Mouse (Mus musculus): Measurements from ENCODE around the gene Foxp3. TPM values are rescaled to one million over a fixed set of nuclear protein-coding genes. Genes with fewer than 3 reads are reported as not detected.

The Foxp3 gene
- polyA plus RNA-seq, 1 experiment from 2014 or later: 0.58 TPM

GRCm38 (mm10) chrX:7638401-7639091 lies 65.1 kb downstream of the Foxp3 start, which contains the start of gene Syp:
Gene Syp, plus strand, starts transcription at chrX:7638471.
- H3K27ac ChIP-seq (replicated peaks; ENCODE audit: low read depth, low read length): peak within 1 kb of the TSS; percentile 80
- peak within 1 kb of the TSS; percentile 55 for H3K4me3 ChIP-seq (replicated peaks; ENCODE audit: low read depth, low read length)
- H3K4me1 ChIP-seq (ENCODE audit: control insufficient read depth, insufficient read depth, low read length): no peaks in the 10 kb centered on the region
- H3K36me3 ChIP-seq (ENCODE audit: control insufficient read depth, insufficient read depth, low read length): no peaks in the 10 kb centered on the region
- no peaks in the 10 kb centered on the region for H3K27me3 ChIP-seq (ENCODE audit: control insufficient read depth, insufficient read depth, low read length)
- no peaks in the 10 kb centered on the region for H3K9me3 ChIP-seq (ENCODE audit: control insufficient read depth, low read length)
- H3K4me2 ChIP-seq (ENCODE audit: low read length): peak within 1 kb of the TSS; percentile 62
- DNase-seq (peak; percentile 90), ATAC-seq (ENCODE audit: low FRiP score, low TSS enrichment) (peak; percentile 88)
- H3K9ac ChIP-seq (replicated peaks; ENCODE audit: low read length): peak within 1 kb of the TSS; percentile 69
- 23% methylated on average over 41 of the region's 42 CpGs for WGBS

DNA sequence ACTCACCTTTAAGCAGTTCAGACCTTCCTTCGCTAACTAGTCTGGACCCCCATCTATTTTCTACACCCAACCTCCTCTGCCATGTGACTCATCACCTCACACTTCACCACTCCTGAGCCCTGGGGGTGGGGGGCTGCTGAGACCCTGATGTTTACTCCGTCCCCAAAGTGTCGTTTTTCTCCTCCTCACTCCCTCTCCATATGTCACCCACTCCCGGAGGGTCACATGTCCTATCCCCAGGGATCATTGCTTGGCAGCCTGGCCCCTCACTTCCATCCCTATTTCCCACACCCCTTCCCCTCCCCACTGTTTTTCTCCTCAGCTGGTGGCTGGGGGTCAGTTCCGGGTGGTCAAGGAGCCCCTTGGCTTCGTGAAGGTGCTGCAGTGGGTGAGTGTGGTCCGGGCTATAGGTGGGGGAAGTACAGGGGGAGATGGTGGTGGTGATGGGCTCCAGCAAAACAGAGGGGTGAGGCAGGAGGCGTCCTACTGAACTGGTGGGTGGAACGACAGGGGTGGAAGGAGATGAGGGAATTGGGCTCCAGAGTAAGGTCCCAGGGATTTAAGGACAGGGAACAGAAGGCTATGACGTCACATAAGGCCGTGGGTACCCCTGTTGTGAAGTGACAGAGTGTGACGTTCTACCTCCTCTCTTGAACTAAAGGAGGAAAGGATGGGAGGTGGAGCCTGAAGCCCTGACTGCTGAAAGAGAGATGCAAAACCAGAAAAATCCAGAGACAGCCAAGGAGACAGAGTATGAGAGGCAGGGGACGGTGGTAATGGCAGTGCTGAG lies 66.3 kb downstream of the Foxp3 start:
- no peak for ATAC-seq (ENCODE audit: low FRiP score, low TSS enrichment)
- H3K9ac ChIP-seq (replicated peaks; ENCODE audit: low read length): peak overlapping the region; percentile 69
- DNase-seq: peak; percentile 31
- peak overlapping the region; percentile 62 for H3K4me2 ChIP-seq (ENCODE audit: low read length)
- no peaks in the 10 kb centered on the region for H3K27me3 ChIP-seq (ENCODE audit: control insufficient read depth, insufficient read depth, low read length)
- no peaks in the 10 kb centered on the region for H3K4me1 ChIP-seq (ENCODE audit: control insufficient read depth, insufficient read depth, low read length)
- H3K27ac ChIP-seq (replicated peaks; ENCODE audit: low read depth, low read length): peak overlapping the region; percentile 80
- no peaks in the 10 kb centered on the region for H3K9me3 ChIP-seq (ENCODE audit: control insufficient read depth, low read length)
- H3K36me3 ChIP-seq (ENCODE audit: control insufficient read depth, insufficient read depth, low read length): peaks cover 6% of the 10 kb centered on the region; the same call in 1 of the 2 replicates
- peak overlapping the region; percentile 55 for H3K4me3 ChIP-seq (replicated peaks; ENCODE audit: low read depth, low read length)
- WGBS: 28% methylated on average over 13 of the region's 13 CpGs

DNA sequence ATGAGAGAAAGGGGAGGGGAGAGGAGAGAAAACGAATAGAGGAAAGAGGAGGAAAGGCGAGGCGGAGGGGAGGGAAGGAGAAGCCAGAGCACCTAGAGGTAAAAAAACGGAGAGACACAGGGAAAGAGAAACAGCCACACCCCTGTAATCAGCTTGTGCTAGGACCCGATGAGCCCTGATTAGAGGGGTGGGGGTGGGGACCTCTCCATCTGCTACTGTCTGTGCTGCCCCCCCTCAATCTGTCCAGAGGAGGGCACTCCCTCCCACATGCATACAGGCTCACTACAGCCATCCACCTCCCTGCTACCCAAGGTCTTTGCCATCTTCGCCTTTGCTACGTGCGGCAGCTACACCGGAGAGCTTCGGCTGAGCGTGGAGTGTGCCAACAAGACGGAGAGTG lies 67.3 kb downstream of the Foxp3 start:
- no peak for DNase-seq
- Histone ChIP-seq H3K4me3 (replicated peaks; ENCODE audit: low read depth, low read length) (peak overlapping the region; percentile 19; the same call in 1 of the 2 replicates), H3K27me3 (ENCODE audit: control insufficient read depth, insufficient read depth, low read length) (no peaks in the 10 kb centered on the region), H3K27ac (replicated peaks; ENCODE audit: low read depth, low read length) (no peak overlapping the region), H3K9me3 (ENCODE audit: control insufficient read depth, low read length) (no peaks in the 10 kb centered on the region), H3K4me2 (ENCODE audit: low read length) (peak overlapping the region; percentile 62), H3K36me3 (ENCODE audit: control insufficient read depth, insufficient read depth, low read length) (peaks cover 8% of the 10 kb centered on the region; the same call in 1 of the 2 replicates), H3K9ac (replicated peaks; ENCODE audit: low read length) (no peak overlapping the region), H3K4me1 (ENCODE audit: control insufficient read depth, insufficient read depth, low read length) (no peaks in the 10 kb centered on the region)
- WGBS: 53% methylated on average over 12 of the region's 12 CpGs
- ATAC-seq (ENCODE audit: low FRiP score, low TSS enrichment): no peak

Other genes starting within 250 kb of the Foxp3 start
- 0.86 and 1.3 TPM in 2 replicates for gene Usp27x, start 197.8 kb upstream of the Foxp3 start, polyA plus RNA-seq (2014; fragmentation: Nextera tagmentation; extraction: Ambion mirVana)
- 4.0 and 6.8 TPM in 2 replicates for gene Ppp1r3f, start 639 bp downstream of the Foxp3 start, polyA plus RNA-seq (2014; fragmentation: Nextera tagmentation; extraction: Ambion mirVana)
- 29.8 and 30.1 TPM in 2 replicates for gene Ccdc22, start 31.9 kb downstream of the Foxp3 start, polyA plus RNA-seq (2014; fragmentation: Nextera tagmentation; extraction: Ambion mirVana)
- 0.04 TPM in 1 of 2 replicates, not detected in the other for gene Cacna1f, start 33.4 kb downstream of the Foxp3 start, polyA plus RNA-seq (2014; fragmentation: Nextera tagmentation; extraction: Ambion mirVana)
- 81.7 and 125 TPM in 2 replicates for gene Syp, start 64.8 kb downstream of the Foxp3 start, polyA plus RNA-seq (2014; fragmentation: Nextera tagmentation; extraction: Ambion mirVana)
- 0.89 and 1.4 TPM in 2 replicates for gene Prickle3, start 83.6 kb downstream of the Foxp3 start, polyA plus RNA-seq (2014; fragmentation: Nextera tagmentation; extraction: Ambion mirVana)
- 11.2 and 22.4 TPM in 2 replicates for gene Plp2, start 97.7 kb downstream of the Foxp3 start, polyA plus RNA-seq (2014; fragmentation: Nextera tagmentation; extraction: Ambion mirVana)
- gene Magix, start 107.6 kb downstream of the Foxp3 start, polyA plus RNA-seq (2014; fragmentation: Nextera tagmentation; extraction: Ambion mirVana): 0.16 TPM in 2 replicates
- 39.3 and 53.8 TPM in 2 replicates for gene Gpkow, start 123.5 kb downstream of the Foxp3 start, polyA plus RNA-seq (2014; fragmentation: Nextera tagmentation; extraction: Ambion mirVana)
- 23.9 and 29.5 TPM in 2 replicates for gene Wdr45, start 140.7 kb downstream of the Foxp3 start, polyA plus RNA-seq (2014; fragmentation: Nextera tagmentation; extraction: Ambion mirVana)
- not detected in 2 replicates for gene Gm45208, start 148.6 kb downstream of the Foxp3 start, polyA plus RNA-seq (2014; fragmentation: Nextera tagmentation; extraction: Ambion mirVana)
- 126 and 144 TPM in 2 replicates for gene Praf2, start 154.8 kb downstream of the Foxp3 start, polyA plus RNA-seq (2014; fragmentation: Nextera tagmentation; extraction: Ambion mirVana)
- 72.2 and 73.0 TPM in 2 replicates for gene Ccdc120, start 177.3 kb downstream of the Foxp3 start, polyA plus RNA-seq (2014; fragmentation: Nextera tagmentation; extraction: Ambion mirVana)
- 21.7 and 21.8 TPM in 2 replicates for gene Tfe3, start 188.9 kb downstream of the Foxp3 start, polyA plus RNA-seq (2014; fragmentation: Nextera tagmentation; extraction: Ambion mirVana)
- gene Gripap1, start 216.1 kb downstream of the Foxp3 start, polyA plus RNA-seq (2014; fragmentation: Nextera tagmentation; extraction: Ambion mirVana): 56.0 and 56.6 TPM in 2 replicates
- 1.7 and 2.3 TPM in 2 replicates for gene Kcnd1, start 248.6 kb downstream of the Foxp3 start, polyA plus RNA-seq (2014; fragmentation: Nextera tagmentation; extraction: Ambion mirVana)